Mouse (Mus musculus): ENCODE results near the gene Golgb1. TPM values are rescaled to one million over a fixed set of nuclear protein-coding genes. Genes with fewer than 3 reads are reported as not detected.

Golgb1 gene
- total RNA-seq, 1 experiment from 2014 or later, result 58.3 TPM

DNA sequence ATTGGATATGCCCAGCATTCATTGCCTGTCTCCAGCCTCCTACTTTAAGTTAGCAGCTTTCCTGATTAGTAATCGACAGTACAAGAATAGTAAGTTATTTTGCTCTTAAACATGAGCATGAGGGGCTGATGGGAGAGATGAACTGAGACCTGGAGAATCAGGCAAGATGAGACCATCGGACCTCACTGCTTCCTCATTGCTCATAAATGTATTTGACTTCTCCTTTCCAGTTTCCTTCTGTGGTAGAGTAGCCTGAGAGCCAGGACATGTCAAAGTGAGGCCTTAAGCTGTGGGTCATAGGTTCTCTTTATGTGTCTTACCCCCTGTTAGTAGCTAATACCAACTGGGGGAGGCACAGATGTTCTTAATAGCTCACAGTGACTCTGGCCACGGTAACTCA, 60.9 kb downstream of the Golgb1 start:
- ATAC-seq (replicated peaks; ENCODE audit: low read depth, poor library complexity, severe bottlenecking), result peak; percentile 61

DNA sequence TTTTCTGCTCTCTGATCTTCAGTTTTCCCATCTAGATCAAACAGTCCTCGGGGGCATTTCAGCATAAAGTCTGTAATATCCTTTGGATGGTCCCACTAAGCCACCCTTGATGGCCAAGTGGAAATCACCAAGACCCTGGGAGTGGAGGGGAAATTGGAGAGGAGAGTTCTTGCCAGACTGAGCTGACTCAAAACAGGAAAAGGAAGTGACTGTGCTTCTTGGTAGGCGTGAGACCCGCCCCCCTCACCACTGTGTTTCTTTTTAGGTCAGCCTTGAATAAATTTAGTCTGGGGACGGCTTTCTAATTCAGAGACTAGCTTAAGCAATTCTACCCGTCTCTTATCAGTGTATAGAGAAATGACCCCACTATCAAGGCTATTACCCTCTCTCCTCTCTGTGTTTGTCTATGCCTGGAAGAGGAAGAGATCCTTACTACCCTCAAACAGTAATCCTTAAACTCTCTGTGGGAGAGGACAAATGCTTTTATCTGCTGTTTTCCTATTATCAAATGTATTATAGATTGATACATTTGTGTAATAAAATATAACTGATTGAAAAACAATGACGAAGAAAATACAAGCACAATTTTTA, 66.3 kb downstream of the Golgb1 start:
- ATAC-seq (replicated peaks; ENCODE audit: low read depth, poor library complexity, severe bottlenecking), result peak; percentile 90

- ATAC-seq (replicated peaks; ENCODE audit: low read depth, poor library complexity, severe bottlenecking), result no peak
Measured at GRCm38 (mm10) chr16:36941895-36942294, 67.0 kb downstream of the Golgb1 start.

DNA sequence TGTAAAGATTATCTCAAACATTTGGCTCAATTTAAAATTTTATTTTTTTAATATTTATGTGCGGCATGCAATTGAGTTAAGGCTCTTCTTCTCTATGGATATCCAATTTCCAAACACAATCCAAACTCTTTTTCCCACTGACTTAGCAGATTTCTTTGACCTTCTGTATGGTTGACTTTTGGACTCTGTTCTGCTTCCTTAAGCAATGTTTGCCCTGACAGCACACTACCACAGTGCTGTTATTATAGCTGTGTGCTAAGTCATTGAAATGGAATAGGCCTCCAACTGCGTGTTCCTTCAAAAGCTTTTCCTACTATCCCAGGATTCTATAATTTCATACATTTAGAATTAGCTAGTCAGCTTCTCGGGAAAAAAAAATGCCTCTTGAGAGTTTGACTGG, 68.7 kb downstream of the Golgb1 start:
- no peak for ATAC-seq (replicated peaks; ENCODE audit: low read depth, poor library complexity, severe bottlenecking)

- ATAC-seq (replicated peaks; ENCODE audit: low read depth, poor library complexity, severe bottlenecking), result no peak
Measured at GRCm38 (mm10) chr16:36944895-36945424, 70.0 kb downstream of the Golgb1 start.

DNA sequence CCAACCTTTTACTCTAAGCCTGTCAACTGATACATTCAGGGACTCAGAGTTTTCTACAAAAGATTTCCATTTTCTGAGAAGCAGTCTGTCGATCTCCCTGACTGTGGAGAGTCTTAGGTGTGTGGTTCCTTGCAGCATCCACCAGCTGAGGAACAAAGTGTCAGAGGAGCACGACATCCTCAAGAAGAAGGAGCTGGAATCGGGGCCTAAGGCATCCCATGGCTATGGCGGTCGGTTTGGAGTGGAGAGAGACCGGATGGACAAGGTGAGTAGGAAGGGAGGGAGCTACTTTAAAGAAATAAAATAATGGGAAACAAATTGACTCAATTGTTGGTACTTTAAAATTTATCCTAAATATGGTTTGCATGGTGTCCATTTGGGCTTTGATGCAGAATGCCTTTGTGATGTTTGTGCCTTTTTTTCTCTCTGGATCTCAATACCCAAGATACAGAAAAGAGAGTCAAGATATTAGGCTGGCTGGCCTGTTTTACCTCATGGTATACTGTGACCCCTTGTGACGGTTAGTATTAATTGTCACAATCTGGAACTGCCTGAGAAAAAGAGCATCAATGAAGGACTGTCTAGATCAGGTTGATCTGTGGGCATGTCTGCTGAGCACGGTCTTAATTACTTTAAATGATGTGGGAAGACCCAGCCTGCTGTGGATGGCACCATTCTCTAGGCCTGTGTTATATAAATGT, 71.7 kb downstream of the Golgb1 start:
- no peak for ATAC-seq (replicated peaks; ENCODE audit: low read depth, poor library complexity, severe bottlenecking)

GRCm38 (mm10) chr16:36947646-36948197, 72.8 kb downstream of the Golgb1 start:
- ATAC-seq (replicated peaks; ENCODE audit: low read depth, poor library complexity, severe bottlenecking), result no peak

GRCm38 (mm10) chr16:36949614-36950336, 74.8 kb downstream of the Golgb1 start:
- no peak for ATAC-seq (replicated peaks; ENCODE audit: low read depth, poor library complexity, severe bottlenecking)

GRCm38 (mm10) chr16:36951029-36951428, 76.1 kb downstream of the Golgb1 start:
- ATAC-seq (replicated peaks; ENCODE audit: low read depth, poor library complexity, severe bottlenecking), result no peak

GRCm38 (mm10) chr16:36955106-36955505, 80.2 kb downstream of the Golgb1 start:
- no peak for ATAC-seq (replicated peaks; ENCODE audit: low read depth, poor library complexity, severe bottlenecking)

GRCm38 (mm10) chr16:36963415-36963814, 88.5 kb downstream of the Golgb1 start:
- no peak for ATAC-seq (replicated peaks; ENCODE audit: low read depth, poor library complexity, severe bottlenecking)

DNA sequence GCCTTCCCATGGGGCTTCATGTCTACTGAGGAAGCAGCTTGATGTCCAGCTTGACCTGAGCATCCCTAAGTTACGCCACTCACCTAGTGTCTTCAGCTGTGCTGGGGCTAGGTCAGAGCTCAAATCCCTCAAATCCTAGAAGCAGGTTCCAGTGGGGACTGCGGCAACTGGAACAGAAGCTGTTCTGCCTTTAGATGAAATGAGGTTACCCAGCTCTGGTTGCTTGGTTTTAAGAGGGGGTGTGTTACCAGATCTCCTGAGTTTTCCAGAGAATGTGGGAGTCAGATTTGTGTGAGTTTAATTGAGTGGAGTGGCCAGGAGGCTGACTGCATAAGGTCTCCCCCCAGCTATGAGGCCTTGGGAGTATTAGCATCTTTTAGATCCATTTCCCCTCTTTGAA, 104.2 kb downstream of the Golgb1 start:
- ATAC-seq (replicated peaks; ENCODE audit: low read depth, poor library complexity, severe bottlenecking), result no peak

Other genes with a start within 250 kb of the Golgb1 start
- 1.6 and 3.6 TPM in 2 replicates for gene Cd86, start 209.1 kb upstream of the Golgb1 start, total RNA-seq (2017)
- 0.44 TPM in 1 of 2 replicates, not detected in the other for gene Ildr1, start 181.2 kb upstream of the Golgb1 start, total RNA-seq (2017)
- gene Slc15a2, start 90.2 kb upstream of the Golgb1 start, total RNA-seq (2017), result 31.8 and 33.6 TPM in 2 replicates
- gene Iqcb1, start 46.8 kb upstream of the Golgb1 start, total RNA-seq (2017), result 32.1 and 47.8 TPM in 2 replicates
- not detected in 2 replicates for gene Eaf2, start 137 bp upstream of the Golgb1 start, total RNA-seq (2017)
- gene Hcls1, start 59.8 kb downstream of the Golgb1 start, total RNA-seq (2017), result 137 and 146 TPM in 2 replicates
- 0.18 TPM in 1 of 2 replicates, not detected in the other for gene Fbxo40, start 115.3 kb downstream of the Golgb1 start, total RNA-seq (2017)
- 24.0 and 37.6 TPM in 2 replicates for gene Polq, start 136.6 kb downstream of the Golgb1 start, total RNA-seq (2017)